Mouse (Mus musculus) bone marrow macrophage, adult 2 months (primary cell): ENCODE measurements around the gene Izumo2.

ENCODE experiments used
- CTCF ChIP-seq: IDR thresholded peaks from 2 replicates; pipeline ENCODE4 v1.5.1; 2012; ENCODE audit warnings: low read depth, mild to moderate bottlenecking, low read length, moderate library complexity
- POLR2A ChIP-seq: IDR thresholded peaks from 2 replicates; pipeline ENCODE4 v1.6.1; 2012; ENCODE audit warnings: mild to moderate bottlenecking, low read depth, low read length, borderline replicate concordance

DNA sequence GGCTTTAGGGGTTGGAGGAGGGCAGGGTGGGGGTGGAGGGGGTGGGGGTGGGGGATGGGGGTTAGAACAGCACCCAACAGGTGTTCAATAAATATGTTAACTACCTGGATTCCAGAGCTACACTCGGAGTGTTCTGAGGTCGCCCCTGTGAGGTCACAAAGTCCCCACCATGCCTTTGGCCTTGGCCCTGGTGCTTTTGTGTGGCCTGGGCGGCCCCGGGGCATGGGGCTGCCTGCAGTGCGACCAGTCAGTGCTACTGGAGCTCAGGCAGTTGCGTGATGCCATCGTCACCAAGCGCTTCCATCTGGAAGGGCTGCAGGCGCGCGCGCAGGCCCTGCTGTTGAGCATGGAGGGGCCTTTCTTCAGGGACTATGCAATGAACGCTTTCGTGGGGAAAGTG is at the start of gene Izumo2:
- TF ChIP-seq CTCF (no peak), POLR2A (no peak)
